ENCODE assay signal across 9 mouse cellular contexts in the genomic region with DNA sequence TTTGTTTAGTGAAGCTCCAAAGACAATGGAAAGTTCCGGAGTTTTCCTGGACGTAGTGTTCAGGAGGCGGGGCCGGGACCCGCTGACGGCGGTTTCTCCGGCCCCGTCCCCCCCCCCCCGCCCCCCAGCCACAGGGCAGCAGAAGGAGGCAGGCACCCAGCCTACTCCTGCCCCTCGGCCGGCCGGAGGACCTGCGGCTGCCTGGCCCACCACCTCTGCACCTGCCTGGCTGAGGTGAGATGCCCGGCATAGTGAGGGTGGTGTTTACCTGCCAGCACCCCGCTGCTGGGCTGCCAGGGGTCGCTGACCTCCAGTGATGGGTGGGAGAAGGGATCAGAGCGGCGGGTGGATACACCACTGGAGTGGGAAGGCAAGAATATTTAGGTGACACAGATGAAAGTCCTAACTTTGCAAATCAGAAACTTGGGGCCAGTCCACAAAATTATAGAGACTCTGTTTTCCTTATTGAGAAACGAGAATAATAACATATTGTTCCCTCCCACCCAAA. TPM values are rescaled to one million over a fixed set of nuclear protein-coding genes. Genes with fewer than 3 reads are reported as not detected.
DNase-seq lines count a peak whose midpoint lies in the region; ATAC-seq and TF ChIP-seq lines count a peak whose summit lies in the region.
"Had no signal": no experiment of that assay in that cellular context is flagged by ENCODE, and none has a peak within 500 bp of the region (broad histone marks: within the 10 kb centered on the region; RNA-seq: fewer than 3 reads in every experiment).

TSS of gene Tbx15 (plus strand) at position 169 of the 508 bp plus-strand sequence.

- TF ChIP-seq CTCF in MEL (IDR thresholded peaks at IDR 0.05 in 2 of 3, conservative IDR thresholded peaks at IDR 0.05 in 1 of 3; ENCODE audit: control insufficient read depth in 1 of 3, insufficient read depth in 1 of 3, low read depth in 2 of 3, low read length in 3 of 3, poor library complexity in 1 of 3, severe bottlenecking in 1 of 3), result no peak

- peak within 1 kb of the TSS; percentile 59 for H3K4me2 ChIP-seq in heart, embryonic 12.5 days
- H3K4me2 ChIP-seq in liver, embryonic 15.5 days, result peak within 1 kb of the TSS; percentile 29; the same call in 1 of the 2 replicates

- no peaks in the 10 kb centered on the region for H3K36me3 ChIP-seq in heart, embryonic 12.5 days
- no peaks in the 10 kb centered on the region for H3K36me3 ChIP-seq in MEL (ENCODE audit: control insufficient read depth in 1 of 2, insufficient read depth in 2 of 2, low read length in 2 of 2)
- H3K36me3 ChIP-seq in liver, embryonic 15.5 days (replicated peaks), result no peaks in the 10 kb centered on the region

- no peak for DNase-seq in heart, adult 8-10 months (ENCODE audit: low spot score)
- no peak for DNase-seq in MEL (ENCODE audit: low read depth, low spot score)
- no peak for DNase-seq in gastrocnemius, postnatal 25 days
- no peak for DNase-seq in cerebellum, adult 11-12 months
- DNase-seq: kidney, adult 11 months had no signal

- H3K27ac ChIP-seq in heart, embryonic 12.5 days (ENCODE audit: poor library complexity, severe bottlenecking), result no peak within 1 kb of the TSS
- H3K27ac ChIP-seq in MEL (ENCODE audit: control insufficient read depth, low read depth, low read length), result no peak within 1 kb of the TSS
- no peak within 1 kb of the TSS for H3K27ac ChIP-seq in liver, embryonic 15.5 days (replicated peaks)

- no peak for TF ChIP-seq RAD21 in MEL (IDR thresholded peaks at IDR 0.05; ENCODE audit: low read depth, low read length)

- no peak within 1 kb of the TSS for H3K9ac ChIP-seq in heart, embryonic 12.5 days
- H3K9ac ChIP-seq in MEL (ENCODE audit: control insufficient read depth, low read depth, low read length, poor library complexity, severe bottlenecking), result no peak within 1 kb of the TSS
- no peak within 1 kb of the TSS for H3K9ac ChIP-seq in liver, embryonic 15.5 days

- no peaks in the 10 kb centered on the region for H3K9me3 ChIP-seq in heart, embryonic 12.5 days (replicated peaks)
- no peaks in the 10 kb centered on the region for H3K9me3 ChIP-seq in MEL (replicated peaks; ENCODE audit: insufficient read depth, low read length)
- H3K9me3 ChIP-seq in liver, embryonic 15.5 days (replicated peaks), result no peaks in the 10 kb centered on the region

- H3K27me3 ChIP-seq in heart, embryonic 12.5 days (replicated peaks), result peaks cover 89% of the 10 kb centered on the region
- peaks cover 0 to 2% of the 10 kb centered on the region in 2 experiments; a peak in 2 of 4 replicates for H3K27me3 ChIP-seq in MEL (ENCODE audit: control insufficient read depth in 1 of 2, insufficient read depth in 2 of 2, low read length in 2 of 2)
- H3K27me3 ChIP-seq in liver, embryonic 15.5 days, result peaks cover 98% of the 10 kb centered on the region

- no peaks in the 10 kb centered on the region for H3K79me2 ChIP-seq in MEL (ENCODE audit: control insufficient read depth, insufficient read depth, low read length, poor library complexity)

- WGBS in heart, embryonic 12.5 days, result 3% methylated on average over 19 of the region's 20 CpGs
- 2% methylated on average over 19 of the region's 20 CpGs for WGBS in liver, embryonic 15.5 days (ENCODE audit: insufficient replicate concordance)

- no peak for ATAC-seq in heart, embryonic 12.5 days (ENCODE audit: insufficient number of reproducible peaks, low FRiP score)
- no peak for ATAC-seq in liver, embryonic 15.5 days (ENCODE audit: insufficient read depth)
- ATAC-seq in frontal cortex, adult (ENCODE audit: low TSS enrichment), result no peak
- ATAC-seq in cerebellum, adult (ENCODE audit: insufficient number of reproducible peaks, low FRiP score, low TSS enrichment), result no peak

- no peak for TF ChIP-seq EP300 in MEL (IDR thresholded peaks at IDR 0.05; ENCODE audit: low read depth in 1 of 2, low read length in 2 of 2)

- no peak for TF ChIP-seq POLR2A in MEL (IDR thresholded peaks at IDR 0.05; ENCODE audit: control insufficient read depth in 1 of 2, insufficient read depth in 1 of 2, low read depth in 1 of 2, low read length in 2 of 2, poor library complexity in 1 of 2)

- peaks cover 11% of the 10 kb centered on the region; the same call in 1 of the 2 replicates for H3K4me1 ChIP-seq in heart, embryonic 12.5 days (replicated peaks)
- no peaks in the 10 kb centered on the region for H3K4me1 ChIP-seq in MEL (ENCODE audit: control insufficient read depth in 1 of 2, insufficient read depth in 2 of 2, low read length in 2 of 2)
- peaks cover 4% of the 10 kb centered on the region; the same call in 1 of the 2 replicates for H3K4me1 ChIP-seq in liver, embryonic 15.5 days (replicated peaks)

- H3K4me3 ChIP-seq in heart, embryonic 12.5 days, result peak within 1 kb of the TSS; percentile 38
- no peak within 1 kb of the TSS for H3K4me3 ChIP-seq in MEL (ENCODE audit: control insufficient read depth in 1 of 2, insufficient read depth in 1 of 2, low read depth in 2 of 2, low read length in 2 of 2)
- no peak within 1 kb of the TSS for H3K4me3 ChIP-seq in liver, embryonic 15.5 days (replicated peaks)

TF ChIP-seq in MEL, 35 proteins besides CTCF, POLR2A, EP300 and RAD21:
- TF ChIP-seq JUND (IDR thresholded peaks at IDR 0.05; ENCODE audit: low read depth, low read length) (no peak), MAFK (IDR thresholded peaks at IDR 0.05; ENCODE audit: borderline replicate concordance, low read depth, low read length) (no peak), USF2 (IDR thresholded peaks at IDR 0.05; ENCODE audit: borderline replicate concordance in 1 of 2, insufficient read depth in 1 of 2, low read depth in 1 of 2, low read length in 2 of 2) (no peak), ZKSCAN1 (IDR thresholded peaks at IDR 0.05; ENCODE audit: low read depth, low read length) (no peak), MYB (IDR thresholded peaks at IDR 0.05; ENCODE audit: low read depth, low read length) (no peak), GABPA (IDR thresholded peaks at IDR 0.05; ENCODE audit: low read depth, low read length) (no peak), TAL1 (IDR thresholded peaks at IDR 0.05; ENCODE audit: low read length) (no peak), TBP (IDR thresholded peaks at IDR 0.05; ENCODE audit: low read depth, low read length) (no peak), POLR2AphosphoS5 (IDR thresholded peaks at IDR 0.05; ENCODE audit: borderline replicate concordance, low read depth, low read length) (no peak), UBTF (IDR thresholded peaks at IDR 0.05; ENCODE audit: borderline replicate concordance, insufficient read depth, low read depth, low read length) (no peak), NELFE (IDR thresholded peaks at IDR 0.05; ENCODE audit: low read depth, low read length) (no peak), CHD1 (IDR thresholded peaks at IDR 0.05; ENCODE audit: low read depth, low read length) (no peak), SIN3A (IDR thresholded peaks at IDR 0.05; ENCODE audit: low read length) (no peak), BHLHE40 (IDR thresholded peaks at IDR 0.05; ENCODE audit: borderline replicate concordance, low read depth, low read length) (no peak), ZMIZ1 (IDR thresholded peaks at IDR 0.05; ENCODE audit: low read depth, low read length) (no peak), MXI1 (IDR thresholded peaks at IDR 0.05; ENCODE audit: low read depth, low read length) (no peak), ZC3H11A (IDR thresholded peaks at IDR 0.05; ENCODE audit: low read depth, low read length) (no peak), MAZ (IDR thresholded peaks at IDR 0.05; ENCODE audit: low read depth, low read length) (no peak), POLR2AphosphoS2 (IDR thresholded peaks at IDR 0.05; ENCODE audit: low read length) (no peak), ELF1 (IDR thresholded peaks at IDR 0.05; ENCODE audit: low read depth, low read length) (no peak)

RNA-seq across cellular contexts. Expression of gene Tbx15, which starts in this region (rescaled TPM):
- polyA plus RNA-seq in heart, embryonic 12.5 days (2016; fragmentation: Nextera tagmentation; extraction: Ambion mirVana), result 0.08 and 0.11 TPM in 2 replicates
- total RNA-seq in heart, adult 8-10 months (2022), result under 1 TPM; 0.88 to 0.98 (median 0.93) TPM
- total RNA-seq in MEL (2012; rRNA removed), result 8.9 and 9.8 TPM in 2 replicates
- polyA plus RNA-seq in MEL (2012; ENCODE audit: insufficient read depth in 1 of 2, insufficient read length in 2 of 2, low read depth in 1 of 2, low replicate concordance in 2 of 2, missing spikeins in 1 of 2), result 10 to 100 TPM in 1 of 2 experiments, not detected in 1; 13.0 TPM
- total RNA-seq in gastrocnemius, postnatal 25 days (2021), result 100 to 1,000 TPM; 104 to 122 TPM
- polyA plus RNA-seq in liver, embryonic 15.5 days (2015; fragmentation: Nextera tagmentation; extraction: Ambion mirVana), result 0.14 and 0.22 TPM in 2 replicates

Comparison
In these comparisons a context has a peak if more than half of its experiments do, and no peak if none do; other contexts are left out.
1. RNA of gene Tbx15 (polyA plus RNA-seq): 13.0 TPM in MEL; 0.14 to 0.22 TPM in liver, embryonic 15.5 days and 0.08 to 0.11 TPM in heart, embryonic 12.5 days; every median in the first group is over 10 times any median in the second.